Mouse (Mus musculus) 3T3-L1 (cell line): ENCODE data around the gene Hsdl2.
"Not testable (repeated sequence)": the region's sequence is repeated elsewhere in the genome, so short reads cannot be mapped to it uniquely, and the experiment has no call there.

Experiments
- DNase-seq: peaks from one replicate; pipeline ENCODE4 v3.0.0-alpha.2; 2015; ENCODE audit warnings: low read depth, low spot score

Hsdl2 gene

DNA sequence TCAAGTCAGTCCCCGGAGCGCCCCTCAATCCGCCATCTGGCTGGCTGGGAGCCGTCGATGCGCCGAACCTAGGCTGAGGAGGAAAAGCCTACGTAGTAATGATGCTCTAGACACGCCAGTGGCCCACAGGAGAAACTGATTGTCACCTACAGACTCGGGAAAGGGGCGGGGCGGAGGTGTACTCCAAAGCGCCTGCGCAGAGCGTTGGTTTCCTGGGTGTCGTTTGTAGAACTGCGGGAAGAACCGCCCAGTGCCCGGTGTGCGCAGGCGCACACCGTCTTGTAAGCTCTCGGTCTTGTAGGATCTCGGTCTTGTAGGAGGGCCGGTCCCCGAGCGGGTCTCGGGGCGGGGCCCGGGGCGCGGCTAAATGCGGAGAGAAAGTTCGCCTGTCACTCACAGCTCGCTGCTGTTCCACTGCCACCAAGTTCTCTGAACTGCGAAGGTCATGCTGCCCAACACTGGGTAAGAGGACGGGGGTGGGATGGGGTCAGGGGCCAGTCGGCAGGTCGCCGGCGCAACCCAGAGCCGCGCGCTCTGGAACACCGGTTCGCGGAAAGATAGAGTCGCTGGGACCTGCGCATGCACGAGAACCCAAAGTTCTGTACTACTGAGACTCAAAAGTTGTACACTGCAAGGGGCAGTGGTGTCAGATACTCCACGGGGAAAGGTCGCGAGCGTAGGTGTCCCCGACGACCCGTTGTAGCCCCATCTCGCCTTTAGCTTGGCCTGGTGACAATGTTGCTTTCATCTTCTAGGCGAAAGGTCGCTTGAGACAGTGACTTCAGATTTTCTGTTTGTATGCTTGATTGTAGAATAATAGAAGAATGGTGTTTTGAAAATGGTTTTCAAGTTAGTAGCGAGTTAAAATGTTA is at the start of gene Hsdl2:
Hsdl2 (plus strand) TSS at position 250 of the 872 bp plus-strand sequence.
- DNase-seq = peak; percentile 99

DNA sequence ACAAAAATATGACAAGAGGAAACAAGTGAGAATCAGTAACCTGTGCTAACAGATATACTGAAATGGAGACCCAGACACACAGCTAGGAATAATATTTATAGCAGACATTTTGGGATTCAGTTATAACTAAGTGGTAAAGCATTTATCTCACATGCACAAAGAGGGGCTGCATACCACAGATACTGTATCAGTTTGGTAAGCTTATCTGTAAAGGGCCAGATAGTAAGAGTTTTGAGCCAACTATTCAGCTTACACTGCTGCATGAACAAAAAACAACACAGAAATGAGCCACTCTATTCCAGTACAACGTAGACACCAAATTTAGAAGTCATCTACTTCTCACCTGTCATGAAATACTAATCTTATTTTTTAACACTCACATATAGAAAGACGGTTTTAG is 48.1 kb upstream of the Hsdl2 start:
- no peak for DNase-seq

DNA sequence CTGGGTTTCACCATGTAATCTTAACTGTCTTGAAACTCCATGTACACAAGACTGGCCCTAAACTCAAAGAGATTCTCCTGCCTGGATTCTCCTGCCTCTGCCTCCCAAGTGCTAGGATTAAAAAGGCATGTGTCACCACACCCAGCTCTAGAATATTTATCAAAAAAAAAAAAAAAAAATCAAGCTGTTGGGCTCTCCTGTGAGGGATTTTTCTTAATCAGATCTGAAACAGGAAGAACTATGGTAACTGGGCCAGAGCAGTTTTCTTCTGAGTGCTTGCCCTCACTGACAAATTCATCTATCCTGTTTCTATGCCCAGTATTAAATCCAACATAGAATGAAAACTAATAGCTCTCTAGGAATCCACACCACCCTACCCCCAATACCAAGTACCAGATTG is 45.7 kb upstream of the Hsdl2 start:
- DNase-seq = no peak

DNA sequence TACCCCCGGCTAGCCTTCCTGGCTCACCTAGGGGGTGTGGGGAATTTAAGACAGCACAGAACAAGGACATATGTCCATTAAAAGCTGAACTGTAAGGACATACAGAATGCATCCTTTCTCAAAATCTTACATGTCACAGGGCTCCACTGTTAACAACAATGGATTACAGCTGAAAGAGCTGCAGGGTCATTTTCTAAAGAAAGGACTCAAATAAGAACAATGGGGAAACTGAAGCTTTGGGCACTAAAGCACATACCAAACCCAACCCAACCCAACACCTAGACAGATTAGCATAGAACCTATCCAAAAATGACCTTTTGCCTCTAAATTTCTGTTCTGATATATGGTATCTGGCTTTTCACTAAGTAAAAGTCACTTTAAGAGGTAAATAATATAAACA is 45.1 kb upstream of the Hsdl2 start:
- DNase-seq = no peak

DNA sequence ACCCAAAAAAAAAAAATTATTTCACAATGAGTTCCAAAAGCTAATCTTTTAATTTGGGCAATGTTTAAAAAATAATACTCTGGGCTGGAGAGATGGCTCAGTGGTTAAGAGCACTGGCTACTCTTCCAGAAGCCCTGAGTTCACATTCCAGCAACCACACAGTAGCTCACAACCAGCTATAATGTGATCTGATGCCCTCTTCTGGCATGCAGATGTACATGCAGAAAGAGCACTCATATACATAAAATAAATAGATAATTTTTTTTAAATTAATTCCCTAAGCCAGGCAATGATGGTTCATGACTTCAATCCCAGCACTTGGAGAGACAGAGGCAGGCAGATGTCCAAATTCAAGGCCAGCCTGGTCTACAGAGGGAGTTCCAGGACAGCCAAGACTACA is 38.4 kb upstream of the Hsdl2 start:
- DNase-seq = peak; percentile 17

DNA sequence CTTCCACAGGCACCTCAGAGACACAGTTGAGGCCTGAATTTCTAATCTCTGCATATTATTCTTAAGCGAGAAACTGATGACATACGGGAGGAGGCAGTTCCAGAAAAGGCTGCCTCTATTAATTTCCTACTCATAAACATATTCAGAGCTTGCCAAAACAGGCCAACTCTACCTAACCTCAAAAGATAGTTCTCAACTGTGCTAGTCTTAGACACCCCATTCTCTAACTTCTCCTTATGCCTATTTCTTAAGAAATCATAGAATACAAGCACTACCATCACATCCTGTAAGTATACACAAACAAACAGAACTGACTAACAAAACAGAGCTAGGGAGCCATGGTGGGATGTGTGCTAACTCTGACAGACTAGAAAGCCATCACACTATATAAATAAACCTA is 36.7 kb upstream of the Hsdl2 start:
- no peak for DNase-seq

DNA sequence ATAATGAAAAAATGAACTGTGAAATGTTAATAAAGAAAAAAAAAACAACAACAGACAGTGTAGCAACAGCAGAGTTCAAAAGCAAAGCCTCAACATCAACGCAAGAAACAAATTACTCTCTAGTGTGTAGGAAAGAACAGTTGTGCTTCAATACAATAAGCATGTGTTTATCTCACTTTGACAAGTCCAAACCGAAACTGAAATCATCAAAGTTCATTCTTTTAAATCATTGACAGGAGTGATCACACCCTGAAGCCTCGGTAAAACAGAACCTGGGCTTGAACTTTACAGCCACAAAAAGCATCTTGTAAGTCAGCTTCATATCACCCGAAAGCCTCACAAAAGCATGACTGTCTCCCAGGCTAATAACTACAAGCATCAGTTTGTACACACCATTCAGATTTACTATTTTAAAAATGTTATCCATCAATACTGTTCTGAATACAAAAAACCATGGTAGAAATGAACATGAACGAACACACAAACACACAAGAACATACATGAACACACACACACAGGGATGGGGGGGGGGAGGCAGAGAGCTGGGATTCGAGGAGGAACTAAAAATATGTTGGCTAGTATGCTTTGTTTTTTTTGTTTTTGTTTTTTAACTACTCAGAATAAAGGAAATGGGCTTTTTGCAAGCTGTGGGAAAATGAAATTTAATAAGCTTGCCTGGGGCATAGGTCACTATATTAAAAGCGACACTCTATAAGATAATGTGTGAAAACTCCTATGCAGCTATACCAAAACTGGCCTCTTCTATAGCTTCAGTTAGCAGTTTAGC is 34.9 kb upstream of the Hsdl2 start:
- DNase-seq = peak; percentile 9

DNA sequence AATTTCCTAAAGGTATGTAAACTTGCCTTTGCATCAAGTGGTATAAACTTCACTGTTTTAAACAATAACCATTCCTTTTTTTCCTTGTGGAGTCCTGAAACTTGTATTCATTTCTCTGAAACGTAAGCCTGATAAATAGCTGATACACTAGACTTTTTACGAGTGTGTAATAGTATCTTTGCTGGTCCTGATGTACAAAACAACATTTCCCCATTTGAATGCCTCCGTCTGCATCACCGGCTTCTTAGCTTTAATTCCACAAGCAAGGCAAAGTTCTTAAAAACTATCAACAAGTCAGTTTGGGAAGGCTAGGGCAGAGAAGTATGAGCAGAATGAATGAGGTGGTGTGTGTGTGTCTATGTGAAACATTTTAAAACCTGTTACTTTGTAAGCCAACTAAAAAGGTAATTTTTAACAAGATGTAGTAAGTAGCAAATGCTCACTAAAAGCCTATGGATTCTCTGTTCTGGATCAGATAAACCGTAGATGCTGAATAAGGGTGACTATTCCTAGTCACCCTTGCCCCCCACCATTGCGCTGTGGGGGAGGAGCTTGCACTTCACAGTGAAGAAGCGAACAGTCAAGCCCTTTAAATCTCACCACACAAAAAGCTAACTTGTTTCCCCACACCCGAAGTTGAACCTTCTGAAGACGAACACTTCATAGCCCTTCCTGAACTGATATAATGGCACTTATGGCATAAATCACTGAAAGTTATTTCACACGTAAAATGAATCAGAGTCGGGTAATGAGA is 34.0 kb upstream of the Hsdl2 start:
- peak; percentile 32 for DNase-seq

DNA sequence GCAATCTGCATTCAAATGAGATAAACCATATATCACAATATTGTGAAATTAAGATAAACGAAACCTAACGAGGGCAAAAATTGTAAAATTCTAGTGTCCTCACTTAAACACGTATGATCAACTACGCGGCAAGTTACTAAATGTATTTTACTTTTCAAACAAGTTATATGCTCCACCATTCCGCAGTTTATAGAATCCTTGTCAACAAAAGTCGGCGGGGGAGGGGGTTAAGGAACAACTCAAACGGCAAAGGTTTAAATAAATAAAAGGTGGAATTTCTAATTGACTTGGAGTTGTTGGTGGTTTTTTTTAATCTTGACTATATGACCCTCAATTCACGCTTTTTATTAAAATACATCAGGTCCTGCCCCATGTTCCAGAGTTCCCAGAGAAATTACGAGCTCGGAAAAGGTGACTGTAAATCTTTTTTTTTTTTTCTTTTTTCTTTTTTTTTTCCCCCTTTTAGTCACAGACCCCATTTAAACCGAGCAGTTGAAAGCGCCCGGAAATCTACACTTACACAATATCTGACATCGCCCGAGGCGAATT is 33.3 kb upstream of the Hsdl2 start:
- peak; percentile 23 for DNase-seq

DNA sequence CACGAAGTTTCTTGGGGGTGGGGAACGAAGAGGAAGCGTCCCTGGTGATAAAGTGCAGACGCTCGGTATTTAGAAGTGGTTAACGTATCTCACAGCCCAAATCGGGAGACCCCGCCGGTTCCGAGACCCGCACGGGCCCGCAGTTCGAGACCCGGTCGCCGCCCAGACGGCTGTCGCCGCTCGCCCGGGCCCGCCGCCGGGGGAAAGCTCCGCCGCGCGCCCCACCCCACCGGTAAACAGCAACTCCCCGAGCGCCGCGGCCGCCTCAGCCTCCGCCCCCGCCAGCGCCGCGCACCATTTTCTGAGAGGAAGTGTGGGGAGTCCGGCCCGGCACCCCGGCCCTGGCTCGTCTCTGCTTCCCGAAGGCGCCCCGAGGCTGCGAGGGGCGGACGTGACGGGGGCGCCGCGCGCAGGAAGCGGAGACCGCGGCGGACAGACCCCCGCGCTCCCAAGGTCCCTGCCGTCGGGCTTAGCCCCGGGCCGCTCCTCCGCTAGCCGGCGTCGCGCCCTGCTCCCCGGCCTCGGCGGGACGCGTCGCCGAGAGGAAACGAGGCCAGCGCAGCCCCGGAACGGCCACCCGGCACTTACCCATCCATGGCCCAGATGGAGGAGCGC is 32.7 kb upstream of the Hsdl2 start:
- DNase-seq = peak; percentile 71

DNA sequence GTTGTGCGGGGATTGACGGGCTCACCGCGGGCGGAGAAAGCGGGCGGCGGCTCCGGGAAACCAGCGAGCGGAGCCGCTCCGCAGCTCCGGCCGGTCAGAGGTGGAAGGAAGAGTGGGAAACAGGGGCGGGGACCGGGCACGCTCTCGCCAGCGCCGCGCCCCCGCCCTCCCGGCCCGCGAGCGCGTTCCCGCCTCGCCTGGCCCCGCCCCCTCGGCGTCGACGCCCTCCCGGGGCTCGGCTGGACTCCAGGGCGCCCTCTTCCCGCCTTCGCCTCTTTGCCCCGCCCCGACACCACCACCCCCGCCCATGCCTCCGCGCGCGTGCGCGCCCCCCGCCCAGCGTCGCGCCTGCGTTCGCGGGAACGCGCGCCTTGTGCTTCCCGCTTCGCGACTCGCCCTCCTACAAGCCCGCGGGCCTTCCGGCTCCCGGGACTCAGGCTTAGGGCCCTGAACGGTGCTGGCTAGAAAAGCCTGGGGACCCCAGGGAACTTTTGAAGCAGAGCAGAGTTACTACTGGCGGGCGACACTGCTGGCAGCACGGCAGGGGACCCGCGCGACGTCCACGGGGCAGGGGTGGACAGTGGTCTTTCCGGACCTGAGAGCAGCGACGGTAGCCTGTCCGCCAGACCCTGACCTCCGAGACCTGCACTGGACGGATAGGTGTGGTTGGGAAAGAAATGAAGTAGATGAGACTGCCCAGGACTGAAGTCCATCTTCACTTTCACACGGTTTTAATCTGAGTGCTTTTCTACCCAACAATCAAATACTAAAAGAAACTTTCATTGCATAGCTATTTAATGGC is 32.0 kb upstream of the Hsdl2 start, which contains the start of gene Ptbp3:
Ptbp3 (minus strand) TSS at position 190 of the 802 bp plus-strand sequence.
- peak; percentile 76 for DNase-seq

DNA sequence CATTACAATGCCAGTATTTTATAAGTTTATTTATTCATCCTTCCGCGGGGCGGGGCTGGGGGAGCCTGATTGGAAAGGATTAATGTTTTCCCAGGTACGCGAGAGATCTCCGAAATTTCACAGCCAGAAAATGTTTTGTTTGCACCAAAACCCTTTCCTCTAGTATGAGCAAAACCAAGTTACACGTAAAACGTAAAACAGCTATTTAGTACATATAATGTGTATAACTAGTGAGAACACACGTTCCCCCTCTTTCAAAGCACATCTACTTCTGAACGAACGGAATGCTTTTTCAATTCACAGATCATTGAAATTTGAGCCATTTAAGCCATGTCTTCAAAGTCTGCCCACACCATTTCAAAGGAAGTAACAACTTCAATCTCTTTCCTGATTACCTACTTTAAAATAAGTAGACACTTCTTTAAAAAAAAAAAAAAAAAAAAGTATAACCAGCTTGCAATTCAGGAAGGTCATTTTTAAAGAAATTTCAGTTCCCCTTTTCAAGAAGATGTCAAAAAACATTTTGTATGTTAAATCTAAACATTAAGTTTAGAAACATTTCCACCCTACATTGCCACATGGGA is 31.3 kb upstream of the Hsdl2 start:
- DNase-seq = no peak

DNA sequence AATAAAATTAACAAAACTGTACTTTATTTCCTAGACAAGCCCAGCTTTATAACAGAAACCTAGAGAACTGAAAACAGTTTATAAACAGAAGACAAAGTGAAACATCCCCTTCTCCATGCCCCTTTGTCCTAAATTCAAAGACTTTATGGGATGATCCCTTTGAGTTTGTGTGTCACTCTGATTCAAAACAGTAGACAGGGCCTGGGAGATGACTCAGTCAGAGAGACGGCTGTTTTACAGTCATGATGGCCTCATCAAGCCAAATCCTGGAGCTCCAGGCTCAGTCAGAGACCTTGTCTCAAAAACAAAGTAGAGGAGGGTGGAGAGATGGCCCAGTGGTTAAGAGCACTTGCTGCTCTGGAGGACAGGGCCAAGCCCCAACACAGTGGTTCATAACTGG is 29.5 kb upstream of the Hsdl2 start:
- DNase-seq = peak; percentile 57

DNA sequence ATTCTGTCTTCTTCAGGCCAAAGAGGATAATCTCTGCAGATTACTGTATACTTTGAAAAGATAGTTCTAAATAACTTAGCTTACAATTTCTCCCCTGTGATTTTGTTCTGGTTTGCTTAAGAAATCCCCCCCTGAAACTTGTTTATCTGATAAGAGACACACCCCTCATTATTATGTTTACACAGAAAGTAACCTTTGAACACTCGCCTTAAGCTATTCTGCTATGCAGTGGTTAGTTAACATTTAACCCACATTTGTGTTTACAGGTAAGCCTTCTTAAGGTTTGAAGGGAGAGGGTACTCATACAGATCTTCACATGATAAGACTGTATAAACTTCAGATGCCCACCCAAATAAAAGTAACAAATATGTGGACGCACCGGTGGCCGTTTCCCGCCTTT is 28.5 kb upstream of the Hsdl2 start:
- no peak for DNase-seq

DNA sequence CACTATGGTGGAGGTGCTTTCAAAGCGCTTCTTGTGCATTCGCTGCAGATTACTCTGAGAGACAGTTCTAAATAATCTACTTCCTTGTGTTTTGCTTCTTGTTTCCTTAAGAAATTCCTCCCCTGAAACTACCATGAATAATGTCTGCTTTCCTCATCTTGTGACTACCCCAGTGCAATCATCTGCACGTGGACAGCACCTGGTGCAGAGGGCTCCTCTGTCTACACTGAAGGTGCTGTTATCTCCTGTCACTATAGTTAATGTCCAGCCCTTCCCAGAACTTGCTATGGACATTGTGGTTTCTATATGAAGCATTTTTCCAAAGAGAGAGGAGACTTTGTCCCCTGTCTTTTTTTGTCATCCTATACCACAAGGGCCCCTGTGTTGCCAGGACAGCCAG is 27.8 kb upstream of the Hsdl2 start:
- no peak for DNase-seq

DNA sequence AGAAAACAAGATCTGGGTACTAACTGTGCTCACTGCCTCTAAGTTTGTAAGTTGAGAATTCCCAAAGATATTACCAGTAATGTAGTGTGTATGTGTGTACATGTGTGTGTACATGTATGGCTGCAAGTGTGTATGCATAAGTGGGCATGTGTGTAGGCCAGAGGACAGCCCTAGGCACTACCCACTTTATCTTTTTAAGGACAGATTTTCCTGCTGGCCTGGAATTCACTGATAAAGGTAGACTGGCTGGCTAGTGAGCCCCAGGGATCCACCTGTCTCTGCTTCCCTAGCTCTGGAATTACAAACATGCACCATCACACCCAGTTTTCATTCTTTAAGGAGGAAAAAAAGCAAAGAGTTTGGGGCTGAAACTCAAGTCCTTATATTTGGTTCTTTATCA is 26.2 kb upstream of the Hsdl2 start:
- DNase-seq = no peak

DNA sequence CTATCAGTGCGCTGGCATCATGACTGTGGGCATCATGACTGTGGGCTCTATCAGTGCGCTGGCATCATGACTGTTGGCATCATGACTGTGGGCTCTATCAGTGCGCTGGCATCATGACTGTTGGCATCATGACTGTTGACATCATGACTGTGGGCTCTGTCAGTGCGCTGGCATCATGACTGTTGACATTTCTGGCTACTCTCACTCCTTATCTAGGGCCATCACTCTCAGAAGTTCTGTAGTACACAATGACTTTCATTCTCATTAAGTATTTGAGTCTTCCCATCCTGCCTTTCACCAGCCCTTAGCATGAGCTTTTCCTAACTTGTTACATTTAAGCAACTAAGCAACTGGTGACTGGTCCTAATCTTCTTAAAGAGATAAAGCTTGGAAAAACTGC is 24.0 kb upstream of the Hsdl2 start:
- not testable (repeated sequence) for DNase-seq

DNA sequence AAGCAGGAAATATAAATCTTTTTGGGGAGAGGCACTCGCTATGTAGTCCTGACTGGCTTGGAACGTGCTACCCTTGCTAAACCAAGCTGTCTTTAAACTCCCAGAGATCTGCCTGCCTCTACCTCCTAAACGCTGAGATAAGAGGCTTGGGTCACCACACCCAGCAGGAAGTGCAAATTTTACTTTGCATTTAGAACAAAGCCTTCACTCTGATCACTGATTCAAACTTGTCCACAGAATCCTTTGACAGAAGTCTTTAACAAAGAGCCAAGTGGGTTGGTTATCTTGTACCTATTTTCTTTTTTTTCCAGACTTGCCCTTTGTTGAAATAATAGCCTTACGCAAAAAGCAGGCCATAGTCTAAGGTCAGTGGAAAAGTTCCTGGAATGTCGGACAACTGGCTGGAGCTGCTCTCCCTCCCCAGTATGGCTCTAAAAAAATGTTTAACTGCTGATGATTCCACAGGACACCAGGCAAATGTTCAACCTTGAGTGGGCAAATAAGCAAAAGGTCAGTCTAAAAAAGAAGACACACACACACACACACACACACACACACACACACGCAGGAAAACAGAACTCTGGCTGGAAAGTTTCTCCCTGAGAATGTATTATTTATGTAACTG is 23.2 kb upstream of the Hsdl2 start:
- DNase-seq = no peak

DNA sequence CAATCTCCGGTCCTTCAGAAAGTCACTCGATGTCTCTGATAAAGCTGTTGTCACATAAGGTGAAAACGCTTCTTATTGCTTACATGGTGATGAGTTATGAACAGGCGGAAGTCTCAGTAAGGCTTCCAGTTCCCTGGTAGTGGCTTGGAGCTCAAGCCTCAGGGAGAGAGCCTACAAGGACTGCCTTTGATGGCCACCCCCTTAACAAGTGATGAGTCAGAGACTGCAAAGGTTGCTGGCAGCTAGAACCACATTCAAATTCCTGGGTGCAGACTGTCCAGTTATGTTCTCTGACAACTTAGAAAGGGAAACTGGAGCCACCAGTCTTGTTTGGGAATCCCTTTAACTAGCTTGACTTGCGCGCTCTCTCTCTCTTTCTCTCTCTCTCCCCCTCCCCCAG is 21.2 kb upstream of the Hsdl2 start:
- DNase-seq = peak; percentile 72

DNA sequence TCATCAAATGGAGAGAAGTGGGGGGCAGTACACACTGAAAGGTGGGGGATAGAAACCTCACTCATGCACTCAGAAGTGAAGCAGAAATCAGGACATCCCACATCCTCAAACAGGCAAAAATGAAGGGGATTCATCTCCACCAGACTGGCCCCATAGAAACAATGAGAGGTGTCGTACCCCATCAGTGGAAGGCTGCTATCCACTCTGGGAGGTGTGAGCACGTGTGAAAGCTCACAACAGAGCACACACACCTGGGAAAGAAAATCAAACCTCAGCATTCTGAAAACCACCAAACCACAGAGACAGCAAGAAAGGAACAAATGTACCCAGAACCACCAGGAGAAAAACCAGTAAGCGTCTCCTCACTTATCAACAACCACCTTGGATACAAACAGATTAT is 17.2 kb upstream of the Hsdl2 start:
- DNase-seq = no peak
